Mouse (Mus musculus): ENCODE data around the gene Pink1.

The Pink1 gene

GRCm38 (mm10) chr4:138343341-138343837, 17.3 kb upstream of the Pink1 start:
- in situ Hi-C loops (cut with MboI; ENCODE audit: unreplicated experiment in 2 of 2) = loop anchor here (25.0 kb wide), 1 partner anchor 219 kb away; no protein-coding TSS in a partner anchor

- in situ Hi-C loops (cut with MboI; ENCODE audit: unreplicated experiment in 2 of 2) = loop anchor here (25.0 kb wide), 1 partner anchor 220 kb away; no protein-coding TSS in a partner anchor
These were observed 16.7 kb upstream of the Pink1 start for GRCm38 (mm10) chr4:138342778-138343177.

- in situ Hi-C loops (cut with MboI; ENCODE audit: unreplicated experiment in 2 of 2) = loop anchor here (25.0 kb wide), 1 partner anchor 220 kb away; no protein-coding TSS in a partner anchor
These were observed 15.9 kb upstream of the Pink1 start for GRCm38 (mm10) chr4:138342048-138342447.

DNA sequence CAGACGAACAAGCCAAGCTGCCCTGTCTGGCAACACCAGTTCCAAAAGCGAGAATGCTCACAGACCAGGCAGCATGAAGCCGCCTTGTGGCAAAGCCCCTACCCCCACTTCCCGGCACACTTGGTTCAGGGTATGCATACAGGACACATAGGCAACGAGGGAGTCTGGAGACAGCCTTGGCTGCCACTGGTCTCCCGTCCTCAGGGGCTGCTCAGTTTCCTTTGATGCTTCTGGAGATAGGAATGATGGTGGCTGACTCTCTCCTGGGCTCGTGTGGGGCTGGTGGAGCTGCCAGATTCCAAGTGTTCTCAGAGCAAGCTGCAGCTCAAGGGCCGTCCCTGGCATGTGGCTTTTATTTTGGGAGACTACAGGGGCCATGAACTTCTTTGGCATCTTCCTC, 15.3 kb upstream of the Pink1 start:
- in situ Hi-C loops (cut with MboI; ENCODE audit: unreplicated experiment in 2 of 2) = loop anchor here (25.0 kb wide), 1 partner anchor 221 kb away; no protein-coding TSS in a partner anchor

DNA sequence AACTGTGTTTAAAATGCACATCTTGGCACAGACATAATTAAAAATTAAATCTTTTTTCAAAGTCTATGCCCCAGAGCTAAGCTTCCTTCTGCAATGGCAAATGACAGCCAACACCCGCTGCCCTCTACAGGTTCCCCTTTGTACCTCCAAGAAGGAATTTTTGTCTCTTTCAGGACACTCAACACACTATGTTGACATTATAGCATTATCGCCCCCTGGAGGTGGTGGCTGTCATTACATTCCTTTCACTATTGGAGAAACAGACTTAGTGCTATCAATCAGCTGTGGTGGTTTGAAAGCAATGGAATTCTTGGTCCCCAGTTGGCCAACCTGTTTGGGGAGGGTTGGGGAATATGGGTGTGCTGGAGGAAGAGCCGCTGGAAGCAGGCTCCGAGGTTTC, 13.9 kb upstream of the Pink1 start:
- in situ Hi-C loops (cut with MboI; ENCODE audit: unreplicated experiment in 2 of 2) = loop anchor here (25.0 kb wide), 1 partner anchor 222 kb away; no protein-coding TSS in a partner anchor

DNA sequence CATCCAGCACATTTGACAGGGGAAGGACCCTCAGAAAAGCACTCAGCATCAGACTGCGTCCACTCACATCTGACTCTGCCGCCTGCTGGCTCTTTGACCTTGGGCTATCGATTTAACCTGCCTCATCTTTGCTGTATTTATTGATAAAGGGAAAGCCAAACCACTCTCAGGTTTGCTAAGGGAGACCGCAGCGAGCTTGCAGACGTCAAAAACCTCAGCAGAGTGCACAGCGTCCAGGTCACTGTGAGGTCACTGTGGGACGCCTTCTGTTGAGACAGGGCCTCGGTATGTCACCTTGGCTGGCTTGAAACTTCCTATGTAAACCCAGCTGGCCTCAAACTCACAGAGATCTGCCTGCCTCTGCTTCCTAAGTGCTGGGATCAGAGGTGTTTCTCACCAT, 11.2 kb upstream of the Pink1 start:
- in situ Hi-C loops (cut with MboI; ENCODE audit: unreplicated experiment in 2 of 2) = loop anchor here (25.0 kb wide), 1 partner anchor 225 kb away; no protein-coding TSS in a partner anchor

- in situ Hi-C loops (cut with MboI; ENCODE audit: unreplicated experiment in 2 of 2) = loop anchor here (25.0 kb wide), 1 partner anchor 225 kb away; no protein-coding TSS in a partner anchor
These were observed 10.8 kb upstream of the Pink1 start for GRCm38 (mm10) chr4:138336876-138337275.

DNA sequence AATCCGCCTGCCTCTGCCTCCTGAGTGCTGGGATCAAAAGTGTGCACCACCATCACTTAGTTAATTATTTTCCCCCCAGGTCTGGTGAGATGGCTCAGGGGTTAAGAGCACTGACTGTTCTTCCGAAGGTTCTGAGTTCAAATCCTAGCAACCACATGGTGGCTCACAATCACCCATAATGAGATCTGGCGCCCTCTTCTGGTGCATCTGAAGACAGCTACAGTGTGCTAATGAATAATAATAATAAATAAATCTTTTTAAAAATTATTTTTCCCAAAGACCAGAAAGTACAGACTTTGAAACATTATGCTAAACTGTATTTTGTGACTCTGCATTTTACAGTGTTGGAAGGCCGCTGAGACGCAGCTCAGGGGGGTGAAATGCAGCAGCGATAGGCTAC, 9.5 kb upstream of the Pink1 start:
- in situ Hi-C loops (cut with MboI; ENCODE audit: unreplicated experiment in 2 of 2) = loop anchor here (25.0 kb wide), 1 partner anchor 227 kb away; no protein-coding TSS in a partner anchor

DNA sequence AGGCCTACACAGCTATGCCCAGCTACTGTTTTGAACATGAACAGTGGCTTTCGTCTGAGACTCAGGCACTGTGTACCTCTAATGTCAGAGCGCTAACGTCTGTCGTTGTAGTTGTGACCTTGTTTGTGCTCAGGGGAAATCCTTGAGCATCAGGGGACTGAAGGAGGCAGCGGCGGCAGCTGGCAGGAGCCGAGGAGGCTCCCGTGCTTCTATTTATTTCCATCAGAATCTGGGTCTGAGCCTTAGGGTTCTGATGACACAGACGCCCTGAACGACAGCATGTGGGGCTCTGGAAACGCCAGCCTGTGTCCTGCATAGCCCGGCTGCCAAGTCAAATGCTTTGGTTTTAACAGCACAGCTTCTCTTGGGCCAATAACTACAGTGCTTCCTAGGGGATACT, 8.9 kb upstream of the Pink1 start:
- in situ Hi-C loops (cut with MboI; ENCODE audit: unreplicated experiment in 2 of 2) = loop anchor here (25.0 kb wide), 1 partner anchor 227 kb away; no protein-coding TSS in a partner anchor

GRCm38 (mm10) chr4:138333135-138333534, 7.0 kb upstream of the Pink1 start:
- in situ Hi-C loops (cut with MboI; ENCODE audit: unreplicated experiment in 2 of 2) = loop anchor here (25.0 kb wide), 1 partner anchor 229 kb away; no protein-coding TSS in a partner anchor

DNA sequence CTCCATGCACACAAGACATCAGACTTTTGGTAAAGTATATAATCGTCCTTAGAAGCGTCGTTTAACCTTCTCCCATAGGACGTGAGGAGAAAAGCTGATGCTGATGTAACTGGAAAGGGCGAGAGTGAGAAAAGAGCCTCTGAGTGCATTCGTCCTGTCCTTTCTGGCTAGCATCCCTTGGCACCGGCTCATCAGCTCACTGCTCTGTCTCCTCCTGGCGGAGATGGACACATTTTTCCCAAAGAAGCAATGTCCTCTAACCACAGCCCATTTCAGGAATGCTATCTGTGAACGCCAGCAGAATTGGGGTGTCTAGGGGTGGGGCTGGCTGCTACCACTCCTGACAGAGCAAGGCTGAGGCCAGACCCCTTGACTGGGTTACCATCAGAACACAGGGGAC, 5.5 kb upstream of the Pink1 start:
- in situ Hi-C loops (cut with MboI; ENCODE audit: unreplicated experiment in 2 of 2) = loop anchor here (25.0 kb wide), 1 partner anchor 231 kb away; no protein-coding TSS in a partner anchor

- in situ Hi-C loops (cut with MboI; ENCODE audit: unreplicated experiment in 2 of 2) = loop anchor here (25.0 kb wide), 1 partner anchor 232 kb away; no protein-coding TSS in a partner anchor
These were observed 4.2 kb upstream of the Pink1 start for GRCm38 (mm10) chr4:138330264-138330671.

DNA sequence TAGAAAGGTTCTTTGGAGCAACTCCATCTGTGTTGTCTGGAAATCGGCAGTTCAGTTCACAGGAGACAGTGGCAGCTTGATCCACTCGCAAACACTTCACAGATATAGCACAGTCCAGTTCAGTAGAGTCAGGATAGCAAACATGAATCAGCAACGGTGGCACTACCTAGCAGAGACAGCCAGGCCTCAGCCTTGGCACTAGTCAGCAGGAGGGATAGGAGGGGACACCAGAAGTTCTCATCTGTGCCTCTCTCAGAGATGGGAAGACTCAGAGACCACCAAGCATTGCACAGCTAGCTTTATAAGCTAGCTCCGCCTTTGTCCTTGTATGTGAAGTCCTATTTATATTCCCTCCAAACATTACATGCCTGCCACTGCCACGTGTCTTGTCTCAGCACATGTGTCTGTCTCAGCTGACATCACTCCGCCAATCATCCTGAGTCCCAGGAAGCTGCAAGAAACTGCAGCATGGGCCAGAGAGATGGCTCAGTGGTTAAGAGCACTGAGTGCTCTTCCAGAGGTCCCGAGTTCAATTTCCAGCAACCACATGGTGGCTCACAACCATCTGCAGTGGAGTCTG, 1.9 kb upstream of the Pink1 start:
- in situ Hi-C loops (cut with MboI; ENCODE audit: unreplicated experiment in 2 of 2) = loop anchor here (5.0 to 25.0 kb wide), 2 partner anchors 104 to 234 kb away; partner anchors contain the start of gene Mul1 (in 1 of the 2)

DNA sequence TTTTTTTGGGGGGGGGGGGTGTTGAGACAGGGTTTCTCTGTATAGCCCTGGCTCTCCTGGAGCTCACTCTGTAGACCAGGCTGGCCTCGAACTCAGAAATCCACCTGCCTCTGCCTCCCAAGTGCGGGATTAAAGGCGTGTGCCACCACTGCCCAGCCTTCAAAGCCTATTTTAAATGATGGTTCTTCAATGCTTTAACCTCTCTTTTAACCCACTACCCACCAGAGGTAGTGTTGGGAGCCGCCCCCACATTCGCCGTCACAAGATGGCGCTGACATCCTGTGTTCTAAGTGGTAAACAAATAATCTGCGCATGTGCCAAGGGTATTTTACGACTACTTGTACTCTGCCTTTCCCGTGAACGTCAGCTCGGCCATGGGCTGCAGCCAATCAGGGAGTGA, 1.0 kb upstream of the Pink1 start:
- in situ Hi-C loops (cut with MboI; ENCODE audit: unreplicated experiment in 2 of 2) = loop anchor here (5.0 to 25.0 kb wide), 2 partner anchors 105 to 235 kb away; partner anchors contain the start of gene Mul1 (in 1 of the 2)

DNA sequence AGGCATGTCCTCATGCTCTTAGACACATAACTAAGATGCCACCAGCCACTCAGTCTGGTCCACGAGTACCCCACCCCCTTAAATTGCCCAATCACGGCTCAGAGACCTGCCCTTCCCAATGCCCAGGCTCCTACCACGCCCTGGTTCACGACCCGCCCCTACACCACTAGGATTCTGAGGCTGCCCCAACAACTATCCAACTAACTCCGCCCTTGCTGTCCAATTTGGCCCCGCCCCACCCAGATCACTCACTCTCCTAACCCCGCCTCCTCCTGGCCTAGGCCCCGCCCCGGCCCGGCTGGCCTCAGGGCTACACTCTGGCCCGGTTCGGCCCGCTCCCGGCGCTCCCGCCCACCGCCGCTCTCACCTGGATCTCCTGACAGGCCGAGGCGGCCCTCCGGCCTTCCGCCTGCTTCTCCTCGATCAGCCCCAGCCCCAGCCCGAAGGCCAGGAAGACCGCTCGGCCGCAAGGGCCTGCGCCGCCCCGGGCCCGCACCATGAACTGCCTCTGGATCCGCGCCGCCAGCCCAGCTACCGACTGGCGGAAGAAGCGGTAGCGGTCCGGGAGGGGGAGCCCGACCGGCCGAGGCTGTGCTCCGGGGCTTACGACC, 536 bp downstream of the Pink1 start:
- in situ Hi-C loops (cut with MboI; ENCODE audit: unreplicated experiment in 2 of 2) = loop anchor here (5.0 to 25.0 kb wide), 2 partner anchors 107 to 237 kb away; partner anchors contain the start of gene Mul1 (in 1 of the 2)

GRCm38 (mm10) chr4:138324451-138324850, 1.7 kb downstream of the Pink1 start:
- in situ Hi-C loops (cut with MboI; ENCODE audit: unreplicated experiment in 2 of 2) = loop anchor here in 1 of 2 experiments (25.0 kb wide), 1 partner anchor 987 kb away; no protein-coding TSS in a partner anchor

DNA sequence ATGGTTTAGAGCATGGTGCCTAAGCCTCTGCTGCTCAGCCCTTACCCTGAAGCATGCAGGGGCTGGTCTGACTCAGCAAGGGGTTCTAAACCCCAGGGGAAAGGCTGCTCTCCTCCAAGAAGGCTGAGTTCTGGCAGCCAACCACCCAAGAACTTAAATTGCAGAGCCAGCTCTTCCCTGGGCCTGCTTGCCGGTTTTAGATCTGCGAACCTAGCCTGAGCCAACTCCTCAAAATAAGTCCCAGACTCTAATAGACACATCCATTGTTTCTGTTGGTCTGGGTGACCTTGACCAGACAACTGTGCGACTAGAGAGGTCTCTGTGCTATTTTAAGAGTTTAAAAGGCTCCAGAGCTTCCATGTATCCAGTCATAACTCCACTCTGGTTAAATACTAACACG, 2.4 kb downstream of the Pink1 start:
- in situ Hi-C loops (cut with MboI; ENCODE audit: unreplicated experiment in 2 of 2) = loop anchor here in 1 of 2 experiments (25.0 kb wide), 1 partner anchor 986 kb away; no protein-coding TSS in a partner anchor

- in situ Hi-C loops (cut with MboI; ENCODE audit: unreplicated experiment in 2 of 2) = loop anchor here in 1 of 2 experiments (25.0 kb wide), 1 partner anchor 985 kb away; no protein-coding TSS in a partner anchor
These were observed 3.4 kb downstream of the Pink1 start for GRCm38 (mm10) chr4:138322692-138323091.

DNA sequence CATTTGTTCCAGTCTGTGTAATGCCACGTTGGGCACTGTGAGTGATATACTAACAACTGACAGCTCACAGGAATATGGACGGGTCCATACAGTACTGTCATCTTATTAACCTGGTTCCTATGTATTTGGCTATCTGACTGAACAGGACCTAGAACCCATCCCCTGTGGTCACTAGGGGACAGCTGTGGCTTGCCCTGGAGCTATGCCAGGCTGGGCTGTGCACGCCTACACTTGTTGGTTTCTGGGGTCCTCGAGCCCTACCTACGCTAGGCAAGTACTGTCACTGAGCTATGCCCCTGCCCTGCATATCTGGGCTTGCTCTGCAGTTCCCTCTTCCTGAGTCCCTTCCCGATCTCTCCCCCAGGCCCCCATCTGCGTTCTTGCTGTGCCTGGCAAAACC, 4.6 kb downstream of the Pink1 start:
- in situ Hi-C loops (cut with MboI; ENCODE audit: unreplicated experiment in 2 of 2) = loop anchor here in 1 of 2 experiments (25.0 kb wide), 1 partner anchor 984 kb away; no protein-coding TSS in a partner anchor

DNA sequence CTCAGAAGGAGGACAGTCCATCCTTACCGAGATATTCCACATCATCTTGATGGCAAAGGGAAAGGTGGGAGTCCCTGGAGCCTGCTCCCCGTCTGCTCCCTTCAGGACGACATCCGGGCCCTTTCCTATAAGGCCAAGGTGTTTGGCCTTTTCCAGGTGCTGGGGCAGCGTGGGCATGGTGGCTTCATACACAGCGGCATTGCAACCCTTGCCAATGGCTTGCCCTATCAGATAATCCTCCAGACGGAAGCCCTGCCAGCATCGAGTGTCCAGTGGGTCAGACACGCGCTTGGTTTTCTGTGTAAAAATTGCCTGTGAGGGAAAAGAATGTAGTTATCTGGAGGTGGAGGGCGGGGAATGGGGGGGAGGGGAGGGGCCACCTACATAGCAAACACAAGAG, 5.4 kb downstream of the Pink1 start:
- in situ Hi-C loops (cut with MboI; ENCODE audit: unreplicated experiment in 2 of 2) = loop anchor here in 1 of 2 experiments (25.0 kb wide), 1 partner anchor 983 kb away; no protein-coding TSS in a partner anchor

GRCm38 (mm10) chr4:138319508-138319907, 6.6 kb downstream of the Pink1 start:
- in situ Hi-C loops (cut with MboI; ENCODE audit: unreplicated experiment in 2 of 2) = loop anchor here (5.0 to 25.0 kb wide), 3 partner anchors 108 to 982 kb away; no protein-coding TSS in a partner anchor
